Mouse (Mus musculus) liver, adult 2 months (tissue): ENCODE measurements around the gene Zan. TPM values are rescaled to one million over a fixed set of nuclear protein-coding genes. Genes with fewer than 3 reads are reported as not detected.

Experiments used
- DNase-seq: peaks from one replicate; pipeline ENCODE4 v3.0.0-alpha.2; 2011; ENCODE audit warnings: low read depth, low spot score; ENCODE audit errors: extremely low read depth
- H3K27ac ChIP-seq: fragments of 200-500 bp; replicated peaks from 2 replicates; pipeline ENCODE4 v1.5.1; 2012; ENCODE audit warnings: low read depth, mild to moderate bottlenecking, control low read depth, inconsistent platforms, low read length; ENCODE audit not compliant: insufficient read depth
- H3K27me3 ChIP-seq: fragments of 200-500 bp; 2 replicates; pipeline ENCODE4 v1.6.1; 2012; ENCODE audit warnings: mild to moderate bottlenecking, moderate library complexity, low read length, inconsistent platforms; ENCODE audit not compliant: control insufficient read depth, insufficient read depth
- H3K36me3 ChIP-seq: fragments of 200-500 bp; 2 replicates; pipeline ENCODE4 v1.6.1; 2012; ENCODE audit warnings: low read length, inconsistent platforms; ENCODE audit not compliant: control insufficient read depth, insufficient read depth
- H3K4me1 ChIP-seq: fragments of 200-500 bp; 2 replicates; pipeline ENCODE4 v1.6.1; 2011; ENCODE audit warnings: low read length; ENCODE audit not compliant: control insufficient read depth, insufficient read depth
- H3K4me3 ChIP-seq: fragments of 200-500 bp; 2 replicates; pipeline ENCODE4 v1.5.1; 2011; ENCODE audit warnings: low read depth, mild to moderate bottlenecking, control low read depth, low read length, moderate library complexity; ENCODE audit not compliant: insufficient read depth
- H3K79me2 ChIP-seq: fragments of 200-500 bp; 2 replicates; pipeline ENCODE4 v1.6.1; 2012; ENCODE audit warnings: inconsistent platforms, mild to moderate bottlenecking, low read length, moderate library complexity; ENCODE audit not compliant: control insufficient read depth, insufficient read depth
- H3K9ac ChIP-seq: fragments of 200-500 bp; 2 replicates; pipeline ENCODE4 v1.6.1; 2012; ENCODE audit warnings: low read depth, mild to moderate bottlenecking, control low read depth, inconsistent platforms, low read length
- CTCF ChIP-seq: fragments of 200-500 bp; IDR thresholded peaks from 2 replicates; pipeline ENCODE4 v1.5.1; 2011; ENCODE audit warnings: low read depth, low read length, control low read depth
- POLR2A ChIP-seq: fragments of 200-500 bp; IDR thresholded peaks from 2 replicates; pipeline ENCODE4 v1.6.1; 2011; ENCODE audit warnings: low read length, control low read depth; ENCODE audit not compliant: insufficient read depth; ENCODE audit errors: extremely low read depth
- WGBS: fragments of 180-500 bp; shearing (Covaris S2); methylation state at CpG from one replicate; pipeline ENCODE4 v1.1.7; 2018; 5-methylcytosine and 5-hydroxymethylcytosine counted together
- polyA plus RNA-seq: library from polyadenylated mRNA; depleted of rRNA; stranded (reverse); fragments of >200 nt; gene quantifications from 2 replicates; pipeline ENCODE4 v1.2.3, GENCODE M21; 2012
- total RNA-seq: library from RNA; depleted of rRNA; stranded (reverse); fragments of >200 nt; gene quantifications from 2 replicates; pipeline ENCODE4 v1.2.3, GENCODE M21; 2014

The Zan gene
- total and polyA plus RNA-seq, 2 experiments: under 0.01 to 0.02 TPM

- Histone ChIP-seq H3K27me3 (no peaks in the 10 kb centered on the region), H3K27ac (peak overlapping the region; percentile 81; the same call in 1 of the 2 replicates), H3K36me3 (no peaks in the 10 kb centered on the region), H3K9ac (no peak overlapping the region), H3K79me2 (no peaks in the 10 kb centered on the region), H3K4me1 (peaks cover 10% of the 10 kb centered on the region), H3K4me3 (no peak overlapping the region)
- 82% methylated on average over 6 of the region's 6 CpGs for WGBS
- TF ChIP-seq CTCF (no peak), POLR2A (no peak)
- DNase-seq: no peak
These were observed 136.6 kb downstream of the Zan start for GRCm38 (mm10) chr5:137340222-137340621.

- WGBS: 60% methylated on average over 22 of the region's 22 CpGs
- Histone ChIP-seq H3K27me3 (no peaks in the 10 kb centered on the region), H3K79me2 (no peaks in the 10 kb centered on the region), H3K9ac (peak overlapping the region; percentile 32; the same call in 1 of the 2 replicates), H3K4me1 (peaks cover 8% of the 10 kb centered on the region), H3K4me3 (peak overlapping the region; percentile 14; the same call in 1 of the 2 replicates), H3K27ac (peak overlapping the region; percentile 81), H3K36me3 (no peaks in the 10 kb centered on the region)
- no peak for DNase-seq
- TF ChIP-seq POLR2A: no peak
- no peak for TF ChIP-seq CTCF
These were observed 137.4 kb downstream of the Zan start for GRCm38 (mm10) chr5:137339290-137339979.

- DNase-seq: no peak
- TF ChIP-seq CTCF: no peak
- TF ChIP-seq POLR2A: no peak
These were observed 138.1 kb downstream of the Zan start for GRCm38 (mm10) chr5:137338663-137339289.

GRCm38 (mm10) chr5:137338256-137338655, 138.6 kb downstream of the Zan start:
- Histone ChIP-seq H3K79me2 (no peaks in the 10 kb centered on the region), H3K4me1 (peaks cover 8% of the 10 kb centered on the region), H3K27ac (peak overlapping the region; percentile 81), H3K27me3 (no peaks in the 10 kb centered on the region), H3K9ac (peak overlapping the region; percentile 78), H3K36me3 (no peaks in the 10 kb centered on the region), H3K4me3 (peak overlapping the region; percentile 58)
- 0 out of 2 replicates have a peak, but pooled peaks have one; percentile 19 for TF ChIP-seq POLR2A
- no peak for TF ChIP-seq CTCF
- WGBS: under 1% methylated on average over 19 of the region's 19 CpGs
- DNase-seq: peak; percentile 86

More at GRCm38 (mm10) chr5:137338663-137339289, 138.1 kb downstream of the Zan start:
- no peaks in the 10 kb centered on the region for H3K79me2 ChIP-seq
- no peaks in the 10 kb centered on the region for H3K36me3 ChIP-seq
- peak overlapping the region; percentile 81 for H3K27ac ChIP-seq
- H3K4me1 ChIP-seq: peaks cover 8% of the 10 kb centered on the region
- peak overlapping the region; percentile 78 for H3K9ac ChIP-seq
- WGBS: 7% methylated on average over 11 of the region's 11 CpGs
- H3K27me3 ChIP-seq: no peaks in the 10 kb centered on the region
- H3K4me3 ChIP-seq: peak overlapping the region; percentile 58

GRCm38 (mm10) chr5:137337190-137337589, 139.7 kb downstream of the Zan start:
- Histone ChIP-seq H3K27ac (no peak overlapping the region), H3K9ac (no peak overlapping the region), H3K79me2 (no peaks in the 10 kb centered on the region), H3K4me3 (no peak overlapping the region), H3K4me1 (peaks cover 8% of the 10 kb centered on the region), H3K36me3 (no peaks in the 10 kb centered on the region), H3K27me3 (no peaks in the 10 kb centered on the region)
- WGBS: 50% methylated on average over 8 of the region's 8 CpGs
- DNase-seq: no peak
- TF ChIP-seq POLR2A (no peak), CTCF (no peak)
